Mouse (Mus musculus): ENCODE results near the gene Slc50a1. TPM values are rescaled to one million over a fixed set of nuclear protein-coding genes. Genes with fewer than 3 reads are reported as not detected.

The Slc50a1 gene
- polyA plus RNA-seq, 1 experiment from 2014 or later, result 38.1 TPM

DNA sequence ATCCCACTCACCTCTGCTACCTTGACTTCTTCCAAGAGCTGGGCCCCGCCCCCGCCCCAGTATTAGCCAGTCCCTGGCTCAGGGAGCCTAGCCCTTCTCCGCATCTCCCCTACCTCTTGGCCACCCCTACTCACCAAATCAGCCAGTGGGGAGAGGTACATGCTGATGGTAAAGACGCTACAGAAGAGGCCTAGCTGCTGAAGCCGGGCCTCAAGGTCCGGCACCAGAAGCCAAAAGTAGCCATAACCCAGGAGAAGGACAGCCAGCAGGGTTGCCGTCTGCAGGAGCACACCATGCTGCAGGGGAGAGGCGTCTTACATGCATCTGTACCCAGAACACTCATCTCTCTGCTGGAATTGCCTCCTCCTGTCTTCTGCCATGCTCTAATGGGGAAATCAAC, 1.5 kb downstream of the Slc50a1 start:
- H3K4me1 ChIP-seq (ENCODE audit: control insufficient read depth, insufficient read depth, low read length), result peaks cover 17% of the 10 kb centered on the region
- no peak for ATAC-seq (ENCODE audit: low FRiP score, low TSS enrichment)
- 0 out of 2 replicates have a peak, but pooled peaks cover 4% of the 10 kb centered on the region for H3K36me3 ChIP-seq (ENCODE audit: control insufficient read depth, insufficient read depth, low read length)
- H3K4me2 ChIP-seq (ENCODE audit: low read length), result peak overlapping the region; percentile 68
- H3K9ac ChIP-seq (replicated peaks; ENCODE audit: low read length), result no peak overlapping the region
- no peaks in the 10 kb centered on the region for H3K9me3 ChIP-seq (ENCODE audit: control insufficient read depth, low read length)
- no peak overlapping the region for H3K27ac ChIP-seq (replicated peaks; ENCODE audit: low read depth, low read length)
- no peak for DNase-seq
- no peaks in the 10 kb centered on the region for H3K27me3 ChIP-seq (ENCODE audit: control insufficient read depth, insufficient read depth, low read length)
- WGBS, result 50% methylated on average over 8 of the region's 8 CpGs
- no peak overlapping the region for H3K4me3 ChIP-seq (replicated peaks; ENCODE audit: low read depth, low read length)

DNA sequence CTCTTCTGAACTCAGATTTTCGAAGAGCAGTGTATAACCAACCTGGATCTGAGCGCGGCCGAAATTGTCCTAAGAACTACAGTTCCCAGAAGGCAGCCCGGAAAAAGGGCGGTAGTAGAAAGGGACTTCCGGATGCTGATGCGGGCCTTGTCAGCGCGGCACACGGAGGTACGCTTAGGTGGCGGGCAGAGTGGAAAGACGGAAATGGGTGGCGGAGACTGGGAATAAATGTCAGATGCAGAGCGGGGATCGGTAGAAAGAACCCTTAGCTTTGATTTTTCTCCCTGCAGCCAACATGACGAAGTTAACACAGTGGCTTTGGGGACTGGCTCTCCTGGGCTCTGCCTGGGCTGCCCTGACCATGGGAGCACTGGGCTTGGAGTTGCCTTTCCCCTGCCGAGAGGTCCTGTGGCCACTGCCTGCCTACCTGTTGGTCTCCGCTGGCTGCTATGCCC, 3.9 kb downstream of the Slc50a1 start:
- DNase-seq (peak; percentile 93), ATAC-seq (ENCODE audit: low FRiP score, low TSS enrichment) (peak; percentile 81)
- Histone ChIP-seq H3K27me3 (ENCODE audit: control insufficient read depth, insufficient read depth, low read length) (no peaks in the 10 kb centered on the region), H3K4me3 (replicated peaks; ENCODE audit: low read depth, low read length) (peak overlapping the region; percentile 70), H3K36me3 (ENCODE audit: control insufficient read depth, insufficient read depth, low read length) (0 out of 2 replicates have a peak, but pooled peaks cover 4% of the 10 kb centered on the region), H3K4me1 (ENCODE audit: control insufficient read depth, insufficient read depth, low read length) (peaks cover 17% of the 10 kb centered on the region), H3K4me2 (ENCODE audit: low read length) (peak overlapping the region; percentile 81), H3K9me3 (ENCODE audit: control insufficient read depth, low read length) (no peaks in the 10 kb centered on the region), H3K9ac (replicated peaks; ENCODE audit: low read length) (peak overlapping the region; percentile 84), H3K27ac (replicated peaks; ENCODE audit: low read depth, low read length) (peak overlapping the region; percentile 77)
- under 1% methylated on average over 20 of the region's 20 CpGs for WGBS

DNA sequence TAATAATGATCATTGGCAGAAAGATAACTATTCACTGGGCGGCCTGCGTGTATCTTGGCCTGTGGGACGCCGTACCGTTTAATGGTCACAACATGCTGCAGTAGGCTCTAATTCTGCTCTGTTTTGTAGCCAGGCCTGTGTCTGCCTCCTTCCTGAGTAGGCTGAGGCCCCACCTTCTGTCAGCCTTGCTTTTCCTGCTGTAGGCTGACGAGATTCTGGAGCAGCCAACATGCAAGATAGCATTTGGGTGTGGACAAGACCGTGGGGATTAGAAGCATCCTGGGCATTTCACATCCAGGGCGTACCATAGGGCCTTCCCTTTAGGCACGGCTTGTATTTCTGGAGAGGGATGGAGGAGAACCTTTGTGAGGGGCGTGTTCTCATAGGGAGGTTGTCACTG, 8.0 kb downstream of the Slc50a1 start:
- DNase-seq (no peak), ATAC-seq (ENCODE audit: low FRiP score, low TSS enrichment) (no peak)
- Histone ChIP-seq H3K4me2 (ENCODE audit: low read length) (no peak overlapping the region), H3K27me3 (ENCODE audit: control insufficient read depth, insufficient read depth, low read length) (no peaks in the 10 kb centered on the region), H3K4me3 (replicated peaks; ENCODE audit: low read depth, low read length) (no peak overlapping the region), H3K27ac (replicated peaks; ENCODE audit: low read depth, low read length) (no peak overlapping the region), H3K9ac (replicated peaks; ENCODE audit: low read length) (no peak overlapping the region), H3K4me1 (ENCODE audit: control insufficient read depth, insufficient read depth, low read length) (peaks cover 4% of the 10 kb centered on the region), H3K9me3 (ENCODE audit: control insufficient read depth, low read length) (no peaks in the 10 kb centered on the region), H3K36me3 (ENCODE audit: control insufficient read depth, insufficient read depth, low read length) (no peaks in the 10 kb centered on the region)
- 76% methylated on average over 10 of the region's 10 CpGs for WGBS

DNA sequence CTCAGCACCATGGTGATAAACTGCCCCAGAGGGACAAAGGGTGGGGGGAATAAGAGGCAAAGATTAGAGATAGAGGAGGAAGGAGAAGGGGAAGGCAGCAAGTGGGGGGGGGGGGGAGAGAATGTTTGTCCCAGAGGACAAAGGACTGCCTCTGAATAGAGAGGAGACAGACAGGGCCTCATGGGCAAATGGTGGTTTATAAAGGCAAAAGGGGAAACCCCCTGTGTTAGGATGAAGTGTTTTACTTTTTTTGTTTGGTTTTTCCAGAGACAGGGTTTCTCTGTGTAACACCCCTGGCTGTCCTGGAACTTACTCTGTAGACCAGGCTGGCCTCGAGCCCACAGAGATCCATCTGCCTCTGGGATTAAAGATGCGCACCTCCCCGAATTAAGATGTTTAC, 10.2 kb downstream of the Slc50a1 start:
- 43% methylated on average over 3 of the region's 3 CpGs for WGBS
- no peaks in the 10 kb centered on the region for H3K4me1 ChIP-seq (ENCODE audit: control insufficient read depth, insufficient read depth, low read length)
- no peak overlapping the region for H3K27ac ChIP-seq (replicated peaks; ENCODE audit: low read depth, low read length)
- DNase-seq (no peak), ATAC-seq (ENCODE audit: low FRiP score, low TSS enrichment) (no peak)
- no peak overlapping the region for H3K4me2 ChIP-seq (ENCODE audit: low read length)
- no peak overlapping the region for H3K9ac ChIP-seq (replicated peaks; ENCODE audit: low read length)
- H3K4me3 ChIP-seq (replicated peaks; ENCODE audit: low read depth, low read length), result no peak overlapping the region
- no peaks in the 10 kb centered on the region for H3K36me3 ChIP-seq (ENCODE audit: control insufficient read depth, insufficient read depth, low read length)
- H3K27me3 ChIP-seq (ENCODE audit: control insufficient read depth, insufficient read depth, low read length), result no peaks in the 10 kb centered on the region
- H3K9me3 ChIP-seq (ENCODE audit: control insufficient read depth, low read length), result no peaks in the 10 kb centered on the region

DNA sequence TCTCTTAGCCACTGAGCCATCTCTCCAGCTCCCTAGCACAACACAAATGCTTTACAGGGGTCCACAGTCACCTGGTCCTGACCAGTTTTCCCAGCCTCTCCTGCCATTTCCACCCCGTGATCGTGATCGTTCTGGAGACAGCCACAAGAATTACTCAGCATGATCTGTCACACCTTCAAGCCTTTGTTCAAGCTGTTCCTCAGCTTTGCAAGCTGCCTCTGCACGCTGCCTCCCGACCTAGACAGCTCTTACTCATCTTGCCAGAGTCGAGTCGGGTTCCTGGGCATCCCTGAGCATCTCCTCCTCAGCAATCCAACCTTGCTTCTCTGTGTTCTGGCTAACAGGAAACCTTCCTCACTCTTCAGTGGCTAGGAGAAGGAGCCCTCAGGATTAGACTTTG, 11.3 kb downstream of the Slc50a1 start, which contains the start of gene Dpm3:
Gene Dpm3, plus strand, starts transcription at position 283 of the 400 bp plus-strand sequence.
- no peak within 1 kb of the TSS for H3K4me3 ChIP-seq (replicated peaks; ENCODE audit: low read depth, low read length)
- H3K27ac ChIP-seq (replicated peaks; ENCODE audit: low read depth, low read length), result no peak within 1 kb of the TSS
- WGBS, result 53% methylated on average over 7 of the region's 7 CpGs
- no peaks in the 10 kb centered on the region for H3K27me3 ChIP-seq (ENCODE audit: control insufficient read depth, insufficient read depth, low read length)
- no peak for ATAC-seq (ENCODE audit: low FRiP score, low TSS enrichment)
- no peak within 1 kb of the TSS for H3K4me2 ChIP-seq (ENCODE audit: low read length)
- no peaks in the 10 kb centered on the region for H3K36me3 ChIP-seq (ENCODE audit: control insufficient read depth, insufficient read depth, low read length)
- no peaks in the 10 kb centered on the region for H3K4me1 ChIP-seq (ENCODE audit: control insufficient read depth, insufficient read depth, low read length)
- H3K9me3 ChIP-seq (ENCODE audit: control insufficient read depth, low read length), result no peaks in the 10 kb centered on the region
- no peak within 1 kb of the TSS for H3K9ac ChIP-seq (replicated peaks; ENCODE audit: low read length)
- DNase-seq, result no peak

DNA sequence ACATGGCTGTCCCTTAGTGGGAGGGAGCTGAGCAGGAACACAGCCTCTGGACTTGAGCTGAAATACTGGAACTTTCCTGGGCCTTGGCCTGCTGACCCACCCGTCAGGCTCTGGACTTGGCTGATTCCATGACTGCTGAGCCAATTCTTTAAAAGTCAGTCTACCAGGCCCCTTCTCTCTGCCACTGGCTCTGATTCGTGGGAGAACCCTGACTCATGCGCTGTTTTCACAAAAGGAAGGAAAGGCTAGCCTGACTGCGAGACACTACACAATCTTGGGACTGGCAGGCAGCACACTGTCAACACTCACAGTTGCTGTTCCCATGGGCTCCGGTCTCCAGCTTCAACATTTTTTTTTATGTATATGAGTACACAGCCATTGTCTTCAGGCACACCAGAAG, 14.2 kb downstream of the Slc50a1 start:
- H3K27ac ChIP-seq (replicated peaks; ENCODE audit: low read depth, low read length), result no peak overlapping the region
- no peak overlapping the region for H3K4me3 ChIP-seq (replicated peaks; ENCODE audit: low read depth, low read length)
- DNase-seq (no peak), ATAC-seq (ENCODE audit: low FRiP score, low TSS enrichment) (no peak)
- no peaks in the 10 kb centered on the region for H3K9me3 ChIP-seq (ENCODE audit: control insufficient read depth, low read length)
- no peak overlapping the region for H3K4me2 ChIP-seq (ENCODE audit: low read length)
- H3K9ac ChIP-seq (replicated peaks; ENCODE audit: low read length), result no peak overlapping the region
- no peaks in the 10 kb centered on the region for H3K27me3 ChIP-seq (ENCODE audit: control insufficient read depth, insufficient read depth, low read length)
- 0 out of 2 replicates have a peak, but pooled peaks cover 3% of the 10 kb centered on the region for H3K4me1 ChIP-seq (ENCODE audit: control insufficient read depth, insufficient read depth, low read length)
- no peaks in the 10 kb centered on the region for H3K36me3 ChIP-seq (ENCODE audit: control insufficient read depth, insufficient read depth, low read length)
- WGBS, result 83% methylated on average over 5 of the region's 5 CpGs

DNA sequence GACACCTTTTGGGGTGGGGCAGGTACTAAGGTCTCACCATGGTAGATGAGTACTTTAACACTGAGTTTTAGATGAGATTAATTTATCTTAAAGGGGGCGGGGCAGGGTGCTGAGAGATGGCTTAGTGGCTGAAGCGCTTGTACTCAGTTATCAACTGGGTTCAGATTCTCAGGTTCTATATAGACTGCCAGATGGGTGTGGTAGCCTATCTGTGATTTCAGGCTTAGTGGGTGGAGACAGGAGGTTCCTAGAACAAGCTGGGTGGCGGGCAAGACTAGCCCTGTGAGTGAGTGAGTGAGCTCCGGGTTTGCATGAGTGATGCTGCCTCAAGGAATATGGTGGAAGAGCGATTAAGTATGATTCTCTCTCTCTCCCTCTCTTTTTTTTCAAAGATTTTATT, 15.4 kb downstream of the Slc50a1 start:
- Histone ChIP-seq H3K36me3 (ENCODE audit: control insufficient read depth, insufficient read depth, low read length) (no peaks in the 10 kb centered on the region), H3K27me3 (ENCODE audit: control insufficient read depth, insufficient read depth, low read length) (no peaks in the 10 kb centered on the region), H3K4me2 (ENCODE audit: low read length) (no peak overlapping the region), H3K4me3 (replicated peaks; ENCODE audit: low read depth, low read length) (no peak overlapping the region), H3K9ac (replicated peaks; ENCODE audit: low read length) (no peak overlapping the region), H3K9me3 (ENCODE audit: control insufficient read depth, low read length) (no peaks in the 10 kb centered on the region), H3K27ac (replicated peaks; ENCODE audit: low read depth, low read length) (no peak overlapping the region), H3K4me1 (ENCODE audit: control insufficient read depth, insufficient read depth, low read length) (0 out of 2 replicates have a peak, but pooled peaks cover 9% of the 10 kb centered on the region)
- WGBS, result 89% methylated on average over 5 of the region's 5 CpGs
- ATAC-seq (ENCODE audit: low FRiP score, low TSS enrichment) (no peak), DNase-seq (no peak)

DNA sequence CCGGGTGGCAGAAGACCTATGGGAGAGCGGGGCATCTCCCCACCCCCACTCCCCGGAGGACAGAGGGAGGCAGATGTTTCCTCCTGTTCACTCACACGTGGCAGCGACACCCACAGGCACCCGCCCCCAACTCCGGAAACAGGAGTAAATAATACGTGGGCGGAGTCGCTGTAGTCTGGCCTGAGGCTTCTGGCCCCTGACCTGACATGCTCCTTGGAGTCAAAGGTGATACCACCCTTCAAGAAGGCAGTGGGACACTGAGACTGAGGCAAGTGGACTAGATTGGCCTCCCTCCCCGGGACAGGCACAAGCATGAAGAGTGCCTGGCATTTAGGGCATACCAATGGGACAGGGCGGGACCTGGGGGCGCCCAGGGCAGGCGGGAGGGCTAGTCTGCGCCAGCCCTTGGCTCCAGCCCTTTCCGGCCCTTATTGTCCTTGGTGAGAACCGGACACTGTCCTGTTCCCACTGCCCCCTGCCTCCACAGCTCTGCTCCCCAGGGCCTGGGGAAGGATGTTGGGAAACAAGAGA, 18.9 kb downstream of the Slc50a1 start:
- no peak overlapping the region for H3K9ac ChIP-seq (replicated peaks; ENCODE audit: low read length)
- no peak overlapping the region for H3K4me3 ChIP-seq (replicated peaks; ENCODE audit: low read depth, low read length)
- no peaks in the 10 kb centered on the region for H3K27me3 ChIP-seq (ENCODE audit: control insufficient read depth, insufficient read depth, low read length)
- DNase-seq (peak; percentile 22), ATAC-seq (ENCODE audit: low FRiP score, low TSS enrichment) (no peak)
- WGBS, result 6% methylated on average over 17 of the region's 17 CpGs
- peak overlapping the region; percentile 7 for H3K4me2 ChIP-seq (ENCODE audit: low read length)
- H3K9me3 ChIP-seq (ENCODE audit: control insufficient read depth, low read length), result no peaks in the 10 kb centered on the region
- no peak overlapping the region for H3K27ac ChIP-seq (replicated peaks; ENCODE audit: low read depth, low read length)
- peaks cover 17% of the 10 kb centered on the region; the same call in 1 of the 2 replicates for H3K4me1 ChIP-seq (ENCODE audit: control insufficient read depth, insufficient read depth, low read length)
- peaks cover 3% of the 10 kb centered on the region; the same call in 1 of the 2 replicates for H3K36me3 ChIP-seq (ENCODE audit: control insufficient read depth, insufficient read depth, low read length)

DNA sequence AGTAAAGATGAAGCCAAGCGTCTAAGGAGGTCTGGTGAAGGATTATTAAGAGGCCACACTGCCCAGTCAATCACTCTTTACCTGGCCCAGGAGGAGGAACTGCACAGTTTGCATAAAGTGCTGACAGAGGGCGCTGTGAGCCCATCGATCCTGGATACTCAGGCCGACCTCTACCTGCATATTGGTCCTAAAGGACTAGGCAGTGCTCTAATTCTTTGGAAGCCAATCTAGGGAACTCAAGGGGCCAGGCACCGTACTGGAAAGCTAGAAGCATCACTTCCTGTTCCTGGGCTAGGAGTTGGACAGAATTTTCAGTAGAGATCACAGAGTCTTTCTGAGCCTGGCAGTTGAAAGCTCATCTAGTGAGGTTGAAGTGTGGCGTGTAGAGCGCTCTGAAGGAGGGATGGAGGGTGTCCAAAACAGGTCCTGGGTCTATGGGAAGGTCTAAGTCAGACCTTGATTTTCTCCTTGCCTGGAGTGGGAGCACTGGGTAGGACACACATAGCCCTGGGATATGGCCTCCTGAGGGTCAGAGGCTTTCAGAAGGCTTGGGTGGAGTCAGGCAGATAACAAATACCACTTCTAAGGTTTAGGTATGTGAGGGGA, 19.8 kb downstream of the Slc50a1 start:
- Histone ChIP-seq H3K9me3 (ENCODE audit: control insufficient read depth, low read length) (no peaks in the 10 kb centered on the region), H3K4me2 (ENCODE audit: low read length) (no peak overlapping the region), H3K4me3 (replicated peaks; ENCODE audit: low read depth, low read length) (no peak overlapping the region), H3K36me3 (ENCODE audit: control insufficient read depth, insufficient read depth, low read length) (peaks cover 3% of the 10 kb centered on the region; the same call in 1 of the 2 replicates), H3K9ac (replicated peaks; ENCODE audit: low read length) (no peak overlapping the region), H3K27ac (replicated peaks; ENCODE audit: low read depth, low read length) (no peak overlapping the region), H3K4me1 (ENCODE audit: control insufficient read depth, insufficient read depth, low read length) (peaks cover 22% of the 10 kb centered on the region; the same call in 1 of the 2 replicates), H3K27me3 (ENCODE audit: control insufficient read depth, insufficient read depth, low read length) (no peaks in the 10 kb centered on the region)
- ATAC-seq (ENCODE audit: low FRiP score, low TSS enrichment) (no peak), DNase-seq (peak; percentile 72)
- WGBS, result 22% methylated on average over 7 of the region's 7 CpGs
